Mouse (Mus musculus) limb, embryonic 14.5 days (tissue): Measurements from ENCODE around the gene Ric8b. TPM values are rescaled to one million over a fixed set of nuclear protein-coding genes. Genes with fewer than 3 reads are reported as not detected.

Source experiments
- ATAC-seq: fragments of 200-750 bp; cut with Nextera tagmentation; 2 replicates; pipeline ENCODE4 v1.8.0; 2017; ENCODE audit warnings: low read depth, moderate number of reproducible peaks, moderate TSS enrichment; ENCODE audit not compliant: low FRiP score
- DNase-seq: peaks from one replicate; pipeline ENCODE4 v3.0.0-alpha.2; 2015; ENCODE audit warnings: low spot score
- H3K27ac ChIP-seq: fragments of 300-500 bp; sonication (generic); replicated peaks from 2 replicates; pipeline ENCODE4 v1.5.1; 2014; ENCODE audit warnings: low read depth, mild to moderate bottlenecking, low read length, moderate library complexity, mixed read lengths
- H3K27me3 ChIP-seq: fragments of 300-500 bp; sonication (generic); 2 replicates; pipeline ENCODE4 v1.6.1; 2014; ENCODE audit warnings: low read length, mixed read lengths; ENCODE audit not compliant: control insufficient read depth, insufficient read depth
- H3K36me3 ChIP-seq: fragments of 300-500 bp; sonication (generic); 2 replicates; pipeline ENCODE4 v1.6.1; 2014; ENCODE audit warnings: mild to moderate bottlenecking, low read length, moderate library complexity, mixed read lengths; ENCODE audit not compliant: control insufficient read depth, insufficient read depth
- H3K4me1 ChIP-seq: fragments of 300-500 bp; sonication (generic); 2 replicates; pipeline ENCODE4 v1.6.1; 2014; ENCODE audit warnings: antibody characterized with exemption, low read length, mixed read lengths; ENCODE audit not compliant: control insufficient read depth, insufficient read depth
- H3K4me2 ChIP-seq: fragments of 300-500 bp; sonication (generic); replicated peaks from 2 replicates; pipeline ENCODE4 v1.6.1; 2014; ENCODE audit warnings: low read depth, mild to moderate bottlenecking, low read length, moderate library complexity; ENCODE audit not compliant: severe bottlenecking
- H3K4me3 ChIP-seq: fragments of 300-500 bp; sonication (generic); replicated peaks from 2 replicates; pipeline ENCODE4 v1.5.1; 2014; ENCODE audit warnings: low read length
- H3K9ac ChIP-seq: fragments of 300-500 bp; sonication (generic); 2 replicates; pipeline ENCODE4 v1.6.1; 2014; ENCODE audit warnings: mild to moderate bottlenecking, low read depth, low read length, moderate library complexity; ENCODE audit not compliant: severe bottlenecking
- H3K9me3 ChIP-seq: fragments of 300-500 bp; sonication (generic); 2 replicates; pipeline ENCODE4 v1.6.1; 2016; ENCODE audit warnings: low read length; ENCODE audit not compliant: control insufficient read depth
- POLR2A ChIP-seq: fragments of 200-500 bp; IDR thresholded peaks from 2 replicates; pipeline ENCODE4 v1.8.0; 2012; ENCODE audit warnings: inconsistent platforms, mild to moderate bottlenecking, moderate library complexity, borderline replicate concordance; ENCODE audit not compliant: insufficient read depth, insufficient read length; ENCODE audit errors: extremely low read depth
- WGBS: fragments of 180-500 bp; shearing (Covaris S2); extraction: QIAGEN DNeasy Blood & Tissue Kit; methylation state at CpG from one replicate; pipeline ENCODE4 v1.1.7; 2014; 5-methylcytosine and 5-hydroxymethylcytosine counted together
- polyA plus RNA-seq, 2 experiments: library from polyadenylated mRNA; depleted of rRNA in 1 of 2; stranded (reverse) in 1 of 2; unstranded in 1 of 2; fragments of >200 nt; fragmentation: Nextera tagmentation in 1 of 2; extraction: Ambion mirVana in 1 of 2; gene quantifications; 2 replicates each; pipeline versions ENCODE4 v1.2.1 to v1.2.3; 2012 to 2014

Gene Ric8b
- polyA plus RNA-seq, 2 experiments: 17.8 to 27.6 TPM

GRCm38 (mm10) chr10:84980291-84980690, 62.9 kb downstream of the Ric8b start:
- peaks cover 8% of the 10 kb centered on the region; the same call in 1 of the 2 replicates for H3K4me1 ChIP-seq
- no peaks in the 10 kb centered on the region for H3K9me3 ChIP-seq
- H3K4me2 ChIP-seq: no peak overlapping the region
- no peak for DNase-seq
- WGBS: 95% methylated on average over 5 of the region's 5 CpGs
- TF ChIP-seq POLR2A: no peak
- no peak for ATAC-seq
- H3K4me3 ChIP-seq: no peak overlapping the region
- H3K27ac ChIP-seq: no peak overlapping the region
- H3K9ac ChIP-seq: no peak overlapping the region
- peaks cover 43% of the 10 kb centered on the region for H3K36me3 ChIP-seq
- H3K27me3 ChIP-seq: no peaks in the 10 kb centered on the region

- no peak overlapping the region for H3K4me3 ChIP-seq
- no peak overlapping the region for H3K9ac ChIP-seq
- no peaks in the 10 kb centered on the region for H3K9me3 ChIP-seq
- peaks cover 42% of the 10 kb centered on the region for H3K36me3 ChIP-seq
- H3K4me1 ChIP-seq: peaks cover 5% of the 10 kb centered on the region; the same call in 1 of the 2 replicates
- ATAC-seq (no peak), DNase-seq (no peak)
- H3K27ac ChIP-seq: no peak overlapping the region
- 93% methylated on average over 2 of the region's 2 CpGs for WGBS
- H3K27me3 ChIP-seq: no peaks in the 10 kb centered on the region
- TF ChIP-seq POLR2A: no peak
- no peak overlapping the region for H3K4me2 ChIP-seq
Observed at GRCm38 (mm10) chr10:84981441-84981840, 64.0 kb downstream of the Ric8b start.

GRCm38 (mm10) chr10:84982675-84983074, 65.3 kb downstream of the Ric8b start:
- H3K4me2 ChIP-seq: no peak overlapping the region
- H3K27me3 ChIP-seq: no peaks in the 10 kb centered on the region
- H3K4me3 ChIP-seq: no peak overlapping the region
- peaks cover 49% of the 10 kb centered on the region for H3K36me3 ChIP-seq
- DNase-seq (no peak), ATAC-seq (no peak)
- H3K9me3 ChIP-seq: no peaks in the 10 kb centered on the region
- WGBS: 89% methylated on average over 7 of the region's 7 CpGs
- H3K4me1 ChIP-seq: no peaks in the 10 kb centered on the region
- no peak for TF ChIP-seq POLR2A
- no peak overlapping the region for H3K27ac ChIP-seq
- no peak overlapping the region for H3K9ac ChIP-seq

- Histone ChIP-seq H3K27ac (no peak overlapping the region), H3K4me1 (no peaks in the 10 kb centered on the region), H3K4me2 (no peak overlapping the region), H3K4me3 (no peak overlapping the region), H3K36me3 (peaks cover 47% of the 10 kb centered on the region), H3K9ac (no peak overlapping the region), H3K27me3 (no peaks in the 10 kb centered on the region), H3K9me3 (no peaks in the 10 kb centered on the region)
- 78% methylated on average over 9 of the region's 9 CpGs for WGBS
- no peak for ATAC-seq
- no peak for TF ChIP-seq POLR2A
- no peak for DNase-seq
Observed at GRCm38 (mm10) chr10:84985956-84986355, 68.5 kb downstream of the Ric8b start.

GRCm38 (mm10) chr10:84987666-84988065, 70.2 kb downstream of the Ric8b start:
- ATAC-seq: no peak
- 79% methylated on average over 4 of the region's 4 CpGs for WGBS
- no peak overlapping the region for H3K4me3 ChIP-seq

GRCm38 (mm10) chr10:84988650-84989049, 71.2 kb downstream of the Ric8b start:
- no peak for TF ChIP-seq POLR2A
- no peak overlapping the region for H3K9ac ChIP-seq
- no peak for ATAC-seq
- H3K27me3 ChIP-seq: no peaks in the 10 kb centered on the region
- WGBS: 53% methylated on average over 4 of the region's 4 CpGs
- no peak overlapping the region for H3K27ac ChIP-seq
- DNase-seq: no peak
- H3K4me1 ChIP-seq: no peaks in the 10 kb centered on the region
- H3K9me3 ChIP-seq: no peaks in the 10 kb centered on the region
- H3K4me2 ChIP-seq: no peak overlapping the region
- peaks cover 39% of the 10 kb centered on the region for H3K36me3 ChIP-seq
- H3K4me3 ChIP-seq: no peak overlapping the region

More at GRCm38 (mm10) chr10:84987666-84988065, 70.2 kb downstream of the Ric8b start:
- Histone ChIP-seq H3K36me3 (peaks cover 44% of the 10 kb centered on the region), H3K4me2 (no peak overlapping the region), H3K4me1 (no peaks in the 10 kb centered on the region), H3K27me3 (no peaks in the 10 kb centered on the region), H3K9me3 (no peaks in the 10 kb centered on the region), H3K27ac (no peak overlapping the region), H3K9ac (no peak overlapping the region)
- TF ChIP-seq POLR2A: no peak
- DNase-seq: no peak
